Mouse (Mus musculus): ENCODE measurements at regions not wholly inside any gene's neighbourhood (a gene's known extent, or its start where the extent isn't known, plus 50 kb on each side); places are given as distances from the start of the nearest gene placed in this dataset.
"Not testable (repeated sequence)": the region's sequence is repeated elsewhere in the genome, so short reads cannot be mapped to it uniquely, and the experiment has no call there.

DNA sequence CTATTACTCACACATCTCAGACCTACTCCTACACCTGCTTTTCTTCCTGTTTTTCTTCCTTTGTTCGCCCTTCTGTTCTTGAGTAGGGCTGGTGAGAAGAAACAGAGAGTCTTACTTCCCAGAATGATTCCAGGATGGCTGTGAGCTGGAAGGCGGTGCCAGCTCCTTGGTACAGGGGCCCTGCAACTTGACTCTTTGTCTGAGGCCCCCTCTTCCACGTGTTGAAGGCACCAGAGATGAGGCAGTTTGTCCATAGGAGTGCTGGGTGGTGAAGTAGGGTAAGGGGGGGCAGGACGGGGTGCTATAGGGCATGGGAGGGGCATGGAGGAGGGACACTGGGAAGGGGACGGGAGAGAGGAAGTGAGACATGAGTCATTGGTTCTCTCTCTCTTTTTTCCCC, 60.8 kb downstream of the Dmrta2 start:
- DNase-seq (ENCODE audit: low spot score in 2 of 2), result no peak

DNA sequence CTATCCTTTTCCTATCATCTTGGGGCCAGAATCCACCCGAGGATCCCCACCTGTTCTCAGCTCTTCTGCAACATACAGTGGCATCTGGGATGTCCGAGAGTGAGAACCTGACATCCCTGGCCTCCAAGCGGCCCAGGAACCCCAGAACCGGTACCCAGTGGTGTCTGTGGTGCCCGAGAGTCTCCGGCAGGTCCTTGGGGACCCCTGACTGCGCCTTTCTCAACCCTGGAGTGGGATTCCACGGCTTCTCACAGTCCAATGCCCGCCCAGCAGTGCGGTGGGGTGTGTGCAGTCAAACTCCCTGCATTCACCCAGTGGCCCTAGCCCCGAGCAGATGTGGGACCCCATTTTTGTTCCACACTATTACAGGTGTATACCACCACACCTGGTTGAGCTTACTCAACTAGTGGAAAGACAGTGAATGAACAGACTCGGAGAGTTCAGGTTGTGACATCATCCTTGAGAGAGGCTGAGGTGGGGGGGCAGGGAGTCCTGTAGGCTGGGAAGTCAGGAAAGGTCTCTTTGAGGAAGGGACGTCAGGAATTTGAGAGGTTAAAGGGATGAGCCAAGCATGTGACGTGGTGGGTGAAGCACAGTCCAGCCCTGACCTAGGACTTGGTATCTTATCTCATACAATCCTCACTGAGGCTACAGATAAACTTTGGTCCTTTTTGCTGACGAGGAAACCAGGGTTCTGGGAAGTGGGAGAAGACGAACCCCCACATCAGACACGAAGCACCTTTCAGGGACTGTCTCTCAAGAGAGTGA, 67.2 kb downstream of the Dmrta2 start:
- DNase-seq (ENCODE audit: low spot score in 2 of 2), result no peak

DNA sequence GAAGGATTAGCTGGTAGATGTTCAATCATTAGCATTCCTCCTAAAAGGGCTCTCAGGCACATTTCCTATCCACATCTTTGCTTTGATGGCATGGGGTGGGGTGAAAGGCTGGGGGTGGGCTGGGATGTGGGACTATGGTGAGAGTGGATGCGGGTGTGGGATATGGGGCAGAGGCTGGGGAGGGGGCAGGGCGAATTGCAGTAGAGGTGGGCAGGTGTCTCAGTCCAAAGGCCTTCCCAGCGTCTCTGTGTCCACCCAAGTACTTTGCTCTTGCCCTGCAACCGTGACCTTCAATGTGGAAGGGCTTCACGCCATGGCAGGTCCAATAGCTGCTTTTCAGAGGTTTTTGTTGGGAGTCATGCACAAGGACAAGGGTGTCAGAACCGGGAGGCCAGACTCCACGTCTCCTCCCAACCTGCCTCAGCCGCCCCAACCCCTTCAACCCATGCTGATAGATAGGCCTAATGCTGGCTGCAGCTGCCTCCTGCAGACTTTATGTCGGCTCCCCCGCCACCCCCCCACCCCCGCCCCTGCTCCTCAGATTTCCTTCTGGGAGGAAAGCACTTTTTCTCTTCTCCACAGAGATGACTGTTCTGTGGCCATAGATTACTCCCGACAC, 67.9 kb downstream of the Dmrta2 start:
- DNase-seq (ENCODE audit: low spot score in 2 of 2), result no peak

DNA sequence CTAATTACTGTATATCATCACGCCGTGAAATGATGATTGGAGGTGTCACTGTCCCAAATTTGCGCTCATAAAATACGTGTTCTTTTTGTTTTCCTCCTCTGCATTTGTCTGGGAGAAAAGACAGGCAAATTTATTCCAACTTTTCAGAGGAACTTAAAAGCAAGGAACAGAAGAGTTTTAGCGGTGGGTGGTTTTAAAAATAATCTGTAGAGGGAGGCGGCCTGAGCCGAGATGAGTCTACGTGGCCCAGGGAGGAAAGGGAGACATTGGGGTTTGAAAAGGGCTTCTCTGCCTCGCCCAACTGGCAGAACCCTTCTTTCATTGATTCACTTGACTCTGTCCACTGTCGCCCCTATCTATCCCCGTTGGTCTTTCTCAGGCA, 68.4 kb downstream of the Dmrta2 start:
- no peak for DNase-seq (ENCODE audit: low spot score in 2 of 2)

DNA sequence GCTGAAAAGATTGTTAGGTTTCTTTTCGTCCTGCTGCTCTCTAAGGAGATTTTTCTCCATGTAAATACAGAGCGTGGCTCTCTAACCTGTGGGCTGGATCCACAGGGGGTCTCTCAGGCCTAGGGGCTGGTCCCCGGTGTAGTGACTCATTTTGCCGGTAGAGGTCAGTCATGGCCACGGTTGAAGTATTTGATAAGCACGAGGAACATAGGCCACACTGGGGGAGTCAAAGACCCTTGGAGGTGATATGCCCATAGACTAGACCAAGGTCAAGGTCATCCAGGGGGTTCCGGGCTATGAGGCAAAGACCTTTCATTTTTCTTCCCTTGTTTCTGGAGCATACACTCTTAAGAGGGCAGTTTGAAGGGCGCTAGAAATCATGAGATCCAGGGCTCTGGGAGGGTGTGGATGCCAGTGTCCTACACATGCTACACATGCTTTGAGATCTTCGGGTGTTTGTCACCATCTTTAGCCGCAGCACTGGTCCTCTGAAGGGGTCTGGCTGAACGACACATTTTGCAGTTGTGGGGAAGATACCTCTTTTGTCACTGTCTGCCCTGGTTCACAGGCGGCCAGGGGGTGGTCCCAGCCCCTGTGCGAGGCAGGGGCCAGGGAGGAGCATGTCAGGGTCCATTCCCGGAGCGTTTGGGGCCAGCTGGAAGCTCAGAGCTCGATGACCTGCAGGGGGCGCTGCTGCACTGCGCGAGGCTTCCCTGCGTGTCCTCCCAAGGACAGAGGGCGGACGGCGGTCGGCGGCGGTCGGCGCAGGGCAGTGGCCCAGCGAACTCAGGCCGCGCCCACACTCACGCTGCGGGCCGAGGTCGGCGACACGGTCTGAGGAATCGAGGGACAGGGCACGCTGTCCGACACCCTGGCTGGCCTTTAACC, 72.8 kb downstream of the Dmrta2 start:
- DNase-seq (ENCODE audit: low spot score in 2 of 2), result peak; percentile 25 to 46

DNA sequence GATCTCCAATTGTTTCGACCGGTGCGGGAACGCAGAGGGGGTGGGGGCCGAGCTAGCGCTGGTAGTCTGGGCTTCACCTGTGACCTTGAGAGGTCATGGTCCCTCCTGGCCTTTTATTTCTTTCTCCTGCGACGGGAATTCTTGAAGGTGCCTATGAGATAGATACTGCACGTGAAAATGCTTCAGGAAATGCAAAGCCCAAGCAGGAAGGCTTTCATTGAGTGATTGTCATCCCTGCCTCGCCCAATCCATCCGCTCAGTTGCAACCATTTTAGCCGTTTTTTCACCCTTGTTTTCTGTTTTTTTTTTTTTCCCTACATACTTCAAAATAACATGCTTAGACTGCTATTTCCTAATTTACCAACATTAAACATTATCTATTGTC, 73.4 kb downstream of the Dmrta2 start:
- DNase-seq (ENCODE audit: low spot score in 2 of 2), result no peak

DNA sequence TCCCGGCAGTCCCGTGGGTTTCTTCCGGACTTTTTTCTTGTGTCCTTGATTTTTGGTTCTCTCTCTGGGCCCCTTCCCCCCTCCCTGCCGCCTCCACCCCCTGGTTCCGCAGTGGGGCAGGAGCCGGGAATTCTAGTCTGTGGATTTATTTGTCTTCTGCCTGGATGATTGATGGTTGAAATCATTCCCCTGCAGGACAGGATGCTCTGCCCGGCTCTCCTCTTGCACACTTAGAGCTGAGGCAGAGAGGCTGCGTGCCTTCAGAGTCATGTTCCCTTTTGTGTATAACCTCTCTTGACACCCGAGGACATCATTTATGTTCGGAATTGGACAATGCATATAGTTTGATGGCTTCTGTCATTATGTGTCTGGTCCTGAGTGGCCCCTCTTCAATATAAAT, 74.0 kb downstream of the Dmrta2 start:
- DNase-seq (ENCODE audit: low spot score in 2 of 2), result no peak

- no peak for DNase-seq (ENCODE audit: low spot score in 2 of 2)
Measured at GRCm38 (mm10) chr4:110052998-110053397, 75.1 kb downstream of the Dmrta2 start.

DNA sequence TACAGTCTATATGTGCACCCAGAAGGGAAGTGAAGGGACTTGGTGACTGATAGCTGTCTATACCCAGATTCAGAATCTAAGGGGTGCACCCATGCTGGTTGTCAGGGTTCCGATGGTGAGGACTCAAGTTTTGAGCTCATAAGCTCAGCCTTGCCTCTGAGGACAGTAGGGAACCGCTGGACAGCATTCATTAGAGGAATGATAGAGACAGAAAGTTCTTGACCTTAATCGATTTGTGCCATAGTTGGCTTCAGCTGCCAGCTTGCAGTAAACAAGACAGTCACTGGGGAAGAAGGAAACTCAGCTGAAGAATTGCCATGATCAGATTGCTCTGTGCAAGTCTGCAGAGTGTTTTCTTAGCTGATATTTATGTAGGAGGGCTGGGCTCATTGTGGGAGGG, 96.0 kb downstream of the Dmrta2 start:
- DNase-seq (ENCODE audit: low spot score in 2 of 2), result no peak

DNA sequence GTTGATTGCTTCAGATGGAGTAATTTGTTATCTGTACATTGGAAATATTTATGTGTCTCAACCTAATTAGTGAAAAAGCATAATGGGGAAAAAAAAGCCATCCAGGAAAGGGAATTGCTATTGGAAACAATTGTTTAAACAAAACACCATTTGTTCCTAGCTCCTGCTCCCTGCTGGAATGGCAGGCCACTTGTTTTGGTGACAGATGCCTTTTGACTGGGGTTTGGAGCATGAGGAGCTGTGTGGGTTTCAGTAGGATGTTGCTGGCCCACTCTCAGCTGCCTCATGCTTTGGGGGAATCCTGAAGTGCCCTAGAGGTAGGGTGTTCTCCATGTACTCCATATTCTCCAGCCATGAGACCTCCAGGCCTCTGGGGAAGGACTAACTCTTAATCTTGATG, 105.5 kb downstream of the Dmrta2 start:
- no peak for DNase-seq (ENCODE audit: low spot score in 2 of 2)

- no peak for DNase-seq (ENCODE audit: low spot score in 2 of 2)
Measured at GRCm38 (mm10) chr4:110087570-110088247, 109.9 kb downstream of the Dmrta2 start.

GRCm38 (mm10) chr4:110093040-110093820, 115.4 kb downstream of the Dmrta2 start:
- DNase-seq (ENCODE audit: low spot score in 2 of 2), result no peak

DNA sequence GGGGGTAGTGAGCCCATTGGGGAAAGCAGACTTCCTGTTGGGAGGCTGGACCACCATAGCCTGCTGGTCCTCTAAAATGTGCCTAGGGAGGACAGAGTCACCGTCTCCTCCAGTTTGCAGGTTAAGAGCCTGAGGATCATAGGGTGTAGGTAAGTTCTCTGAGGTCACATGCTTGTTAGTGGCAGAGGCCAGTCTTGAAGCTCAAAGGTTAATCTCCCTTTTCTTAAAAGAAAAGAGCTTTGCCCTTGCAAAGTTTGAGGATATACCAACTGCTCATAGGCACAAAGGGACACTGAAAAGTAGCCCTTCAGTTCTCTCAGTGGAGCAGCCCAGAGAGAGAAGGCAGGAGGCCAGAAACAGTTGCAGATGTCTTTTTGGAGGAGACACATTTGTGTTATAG, 116.7 kb downstream of the Dmrta2 start:
- DNase-seq (ENCODE audit: low spot score in 2 of 2), result no peak

- no peak for DNase-seq (ENCODE audit: low spot score in 2 of 2)
Measured at GRCm38 (mm10) chr4:110095760-110096593, 118.1 kb downstream of the Dmrta2 start.

DNA sequence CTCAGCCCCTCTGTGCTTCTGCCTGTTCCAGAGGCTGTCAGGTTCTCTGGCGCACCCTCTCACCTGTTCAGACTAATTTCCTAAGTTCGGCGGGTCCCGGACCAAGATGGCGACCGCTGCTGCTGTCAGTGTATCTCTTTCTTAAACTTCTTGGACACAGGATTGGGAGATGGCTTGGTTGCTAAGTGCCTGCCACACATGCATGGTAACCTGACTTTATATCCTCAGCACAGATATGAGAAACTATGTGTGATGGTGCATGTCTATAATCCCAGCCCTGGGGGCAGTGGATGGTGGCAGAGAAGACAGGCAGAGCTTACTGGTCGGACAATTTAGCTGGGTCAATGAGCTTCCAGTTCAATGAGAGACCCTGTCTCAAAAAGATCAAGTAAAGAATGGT, 126.3 kb downstream of the Dmrta2 start:
- DNase-seq (ENCODE audit: low spot score in 2 of 2), result not testable (repeated sequence)

DNA sequence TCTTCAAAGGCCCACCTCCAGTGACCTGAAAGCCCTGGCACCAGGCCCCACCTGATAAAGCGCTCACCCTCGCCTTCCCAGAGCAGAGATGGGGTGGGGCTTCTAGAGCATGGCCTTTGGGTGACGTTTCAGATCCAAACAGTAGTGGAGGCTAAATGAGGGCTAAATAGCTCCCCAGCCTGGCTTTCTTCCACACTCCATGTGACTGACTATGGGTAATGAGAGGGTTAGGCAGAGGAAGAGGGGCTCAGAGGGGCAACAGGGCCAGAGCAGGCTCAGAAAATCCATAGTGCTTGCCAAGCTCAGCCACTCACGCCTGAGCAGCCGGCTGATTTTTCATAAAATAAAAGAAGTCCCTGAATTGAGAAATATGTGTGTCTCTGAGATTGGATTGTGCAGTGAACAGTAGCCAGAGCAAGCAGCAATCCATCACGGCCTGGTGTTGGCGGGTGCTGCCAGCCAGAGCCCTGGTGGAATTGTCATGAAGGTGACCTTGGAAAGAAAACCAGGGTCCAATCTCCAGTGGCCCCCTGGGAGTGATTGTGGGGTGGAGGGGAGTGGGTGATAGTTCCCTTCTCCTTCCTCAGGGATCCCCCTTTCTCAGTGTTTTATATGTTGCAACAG, 128.9 kb downstream of the Dmrta2 start:
- no peak for DNase-seq (ENCODE audit: low spot score in 2 of 2)

DNA sequence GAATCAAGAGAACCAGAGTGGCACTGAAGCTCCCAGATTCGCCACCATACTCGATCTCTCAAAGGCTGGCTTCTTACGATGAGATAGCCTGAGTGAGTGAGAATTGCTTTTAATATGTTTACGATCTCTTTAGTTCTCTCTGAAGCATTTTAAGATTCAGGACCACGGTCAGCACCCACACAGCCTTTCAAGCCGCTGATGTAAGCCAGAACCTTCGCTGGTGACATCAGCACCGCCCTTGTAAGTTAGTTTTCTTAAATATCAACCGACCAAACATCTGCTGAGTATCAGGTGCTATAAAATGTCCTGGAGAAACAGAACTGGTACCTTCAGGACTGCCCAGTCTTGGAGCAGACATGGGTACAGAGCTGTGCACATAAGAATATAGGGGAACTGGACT, 141.6 kb downstream of the Dmrta2 start:
- DNase-seq (ENCODE audit: low spot score in 2 of 2), result no peak

DNA sequence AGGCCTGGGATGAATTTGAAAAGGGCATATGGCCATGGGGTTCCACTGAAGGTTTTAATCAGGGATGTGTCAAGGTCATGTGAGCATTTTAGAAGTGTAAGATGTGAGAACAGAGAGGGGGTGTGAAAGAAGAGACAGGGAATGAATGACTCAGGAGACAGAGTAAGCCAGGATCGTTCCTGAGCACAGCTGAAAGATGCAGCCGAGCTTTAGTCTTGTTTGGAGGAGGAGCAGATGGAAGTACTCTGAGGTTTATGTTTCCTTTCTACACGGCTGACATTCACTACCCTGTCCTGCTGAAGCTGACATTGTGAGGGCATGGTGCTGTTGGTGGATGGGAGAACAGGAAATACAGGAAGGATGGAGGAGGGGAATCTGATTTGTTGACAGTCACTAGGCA, 142.0 kb downstream of the Dmrta2 start:
- no peak for DNase-seq (ENCODE audit: low spot score in 2 of 2)

- DNase-seq (ENCODE audit: low spot score in 2 of 2), result no peak
Measured at GRCm38 (mm10) chr4:110120761-110121160, 142.9 kb downstream of the Dmrta2 start.

DNA sequence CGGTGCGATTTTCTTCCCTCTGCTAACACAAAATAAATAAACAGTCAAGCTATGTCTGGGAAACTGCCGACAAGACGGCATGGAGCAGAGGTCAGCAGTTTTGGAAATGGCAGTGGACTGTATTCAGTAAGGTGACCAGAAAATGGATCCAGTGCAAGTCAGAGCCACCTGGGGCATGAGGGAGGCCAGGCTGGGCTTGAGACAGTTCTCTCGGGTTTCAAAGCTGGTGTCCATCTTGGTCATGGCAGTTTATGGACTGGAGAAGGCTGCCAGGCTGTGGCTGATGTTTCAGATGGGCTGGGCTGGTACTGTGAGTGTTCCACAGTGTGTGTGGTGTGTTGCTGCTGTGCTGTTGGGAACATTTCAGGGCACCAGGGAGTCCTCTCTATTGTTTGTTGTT, 143.6 kb downstream of the Dmrta2 start:
- DNase-seq (ENCODE audit: low spot score in 2 of 2), result no peak

Measured in spleen, postnatal 14 days (tissue).